Mouse (Mus musculus): ENCODE results near the gene Hmgcll1.

Gene Hmgcll1

GRCm38 (mm10) chr9:76014631-76015531 lies at the start of gene Hmgcll1:
Gene Hmgcll1, plus strand, starts transcription at chr9:76014855.
- peak; percentile 25 to 60 for DNase-seq (ENCODE audit: inconsistent age in 2 of 2, low spot score in 1 of 2)

GRCm38 (mm10) chr9:75980097-75980496 lies 34.6 kb upstream of the Hmgcll1 start:
- DNase-seq (ENCODE audit: inconsistent age in 2 of 2, low spot score in 1 of 2): no peak

GRCm38 (mm10) chr9:75981139-75981538 lies 33.5 kb upstream of the Hmgcll1 start:
- DNase-seq (ENCODE audit: inconsistent age in 2 of 2, low spot score in 1 of 2): no peak

- DNase-seq (ENCODE audit: inconsistent age in 2 of 2, low spot score in 1 of 2): no peak
Measured at GRCm38 (mm10) chr9:75989491-75989890, 25.2 kb upstream of the Hmgcll1 start.

GRCm38 (mm10) chr9:75998791-75999350 lies 15.8 kb upstream of the Hmgcll1 start:
- DNase-seq (ENCODE audit: inconsistent age in 2 of 2, low spot score in 1 of 2): no peak

- no peak for DNase-seq (ENCODE audit: inconsistent age in 2 of 2, low spot score in 1 of 2)
Measured at GRCm38 (mm10) chr9:76000876-76001858, 13.5 kb upstream of the Hmgcll1 start.

- DNase-seq (ENCODE audit: inconsistent age in 2 of 2, low spot score in 1 of 2): no peak
Measured at GRCm38 (mm10) chr9:76003066-76003465, 11.6 kb upstream of the Hmgcll1 start.

GRCm38 (mm10) chr9:76003637-76004036 lies 11.0 kb upstream of the Hmgcll1 start:
- no peak for DNase-seq (ENCODE audit: inconsistent age in 2 of 2, low spot score in 1 of 2)

- no peak for DNase-seq (ENCODE audit: inconsistent age in 2 of 2, low spot score in 1 of 2)
Measured at GRCm38 (mm10) chr9:76007342-76007970, 7.2 kb upstream of the Hmgcll1 start.

- no peak for DNase-seq (ENCODE audit: inconsistent age in 2 of 2, low spot score in 1 of 2)
Measured at GRCm38 (mm10) chr9:76013789-76014188, 866 bp upstream of the Hmgcll1 start.

- no peak for DNase-seq (ENCODE audit: inconsistent age in 2 of 2, low spot score in 1 of 2)
Measured at GRCm38 (mm10) chr9:76015971-76016370, 1.3 kb downstream of the Hmgcll1 start.

GRCm38 (mm10) chr9:76016506-76016905 lies 1.9 kb downstream of the Hmgcll1 start:
- no peak for DNase-seq (ENCODE audit: inconsistent age in 2 of 2, low spot score in 1 of 2)

GRCm38 (mm10) chr9:76023551-76023973 lies 8.9 kb downstream of the Hmgcll1 start:
- DNase-seq (ENCODE audit: inconsistent age in 2 of 2, low spot score in 1 of 2): no peak

- peak in 1 of 2 experiments; percentile 28 for DNase-seq (ENCODE audit: inconsistent age in 2 of 2, low spot score in 1 of 2)
Measured at GRCm38 (mm10) chr9:76024277-76025246, 9.9 kb downstream of the Hmgcll1 start.

- DNase-seq (ENCODE audit: inconsistent age in 2 of 2, low spot score in 1 of 2): no peak
Measured at GRCm38 (mm10) chr9:76029471-76030199, 15.0 kb downstream of the Hmgcll1 start.

- no peak for DNase-seq (ENCODE audit: inconsistent age in 2 of 2, low spot score in 1 of 2)
Measured at GRCm38 (mm10) chr9:76035058-76035457, 20.4 kb downstream of the Hmgcll1 start.

GRCm38 (mm10) chr9:76038327-76039103 lies 23.9 kb downstream of the Hmgcll1 start:
- DNase-seq (ENCODE audit: inconsistent age in 2 of 2, low spot score in 1 of 2): no peak

- no peak for DNase-seq (ENCODE audit: inconsistent age in 2 of 2, low spot score in 1 of 2)
Measured at GRCm38 (mm10) chr9:76039711-76040110, 25.1 kb downstream of the Hmgcll1 start.
